Mouse (Mus musculus) neural tube, embryonic 15.5 days (tissue): ENCODE results near the gene Cntd1. TPM values are rescaled to one million over a fixed set of nuclear protein-coding genes. Genes with fewer than 3 reads are reported as not detected.

Source experiments
- ATAC-seq: fragments of 200-750 bp; cut with Nextera tagmentation; 2 replicates; pipeline ENCODE4 v1.8.0; 2017; ENCODE audit warnings: mild to moderate bottlenecking, moderate TSS enrichment, moderate library complexity; ENCODE audit not compliant: low FRiP score
- H3K27ac ChIP-seq: fragments of 300-500 bp; sonication (generic); replicated peaks from 2 replicates; pipeline ENCODE4 v1.5.1; 2015; ENCODE audit warnings: mild to moderate bottlenecking, inconsistent platforms
- H3K27me3 ChIP-seq: fragments of 300-500 bp; sonication (generic); replicated peaks from 2 replicates; pipeline ENCODE4 v1.6.1; 2015; ENCODE audit warnings: inconsistent platforms
- H3K36me3 ChIP-seq: fragments of 300-500 bp; sonication (generic); 2 replicates; pipeline ENCODE4 v1.6.1; 2015; ENCODE audit warnings: inconsistent platforms
- H3K4me1 ChIP-seq: fragments of 300-500 bp; sonication (generic); 2 replicates; pipeline ENCODE4 v1.6.1; 2015; ENCODE audit warnings: inconsistent platforms
- H3K4me2 ChIP-seq: fragments of 300-500 bp; sonication (generic); 2 replicates; pipeline ENCODE4 v1.6.1; 2015; ENCODE audit warnings: inconsistent platforms, mild to moderate bottlenecking, moderate library complexity
- H3K4me3 ChIP-seq: fragments of 300-500 bp; sonication (generic); replicated peaks from 2 replicates; pipeline ENCODE4 v1.5.1; 2015; ENCODE audit warnings: mild to moderate bottlenecking, inconsistent platforms
- H3K9ac ChIP-seq: fragments of 300-500 bp; sonication (generic); replicated peaks from 2 replicates; pipeline ENCODE4 v1.6.1; 2015; ENCODE audit warnings: mild to moderate bottlenecking, inconsistent platforms
- H3K9me3 ChIP-seq: fragments of 300-500 bp; sonication (generic); replicated peaks from 2 replicates; pipeline ENCODE4 v1.6.1; 2016; ENCODE audit warnings: inconsistent platforms
- WGBS: fragments of 180-500 bp; shearing (Covaris S2); methylation state at CpG from one replicate; pipeline ENCODE4 v1.1.7; 2015; ENCODE audit warnings: mixed read lengths; 5-methylcytosine and 5-hydroxymethylcytosine counted together
- polyA plus RNA-seq: library from polyadenylated mRNA; unstranded; fragments of >200 nt; fragmentation: Nextera tagmentation; extraction: Ambion mirVana; gene quantifications from 2 replicates; pipeline ENCODE4 v1.2.1, GENCODE M21; 2015

Cntd1 gene
- polyA plus RNA-seq: 0.77 and 0.80 TPM in 2 replicates

DNA sequence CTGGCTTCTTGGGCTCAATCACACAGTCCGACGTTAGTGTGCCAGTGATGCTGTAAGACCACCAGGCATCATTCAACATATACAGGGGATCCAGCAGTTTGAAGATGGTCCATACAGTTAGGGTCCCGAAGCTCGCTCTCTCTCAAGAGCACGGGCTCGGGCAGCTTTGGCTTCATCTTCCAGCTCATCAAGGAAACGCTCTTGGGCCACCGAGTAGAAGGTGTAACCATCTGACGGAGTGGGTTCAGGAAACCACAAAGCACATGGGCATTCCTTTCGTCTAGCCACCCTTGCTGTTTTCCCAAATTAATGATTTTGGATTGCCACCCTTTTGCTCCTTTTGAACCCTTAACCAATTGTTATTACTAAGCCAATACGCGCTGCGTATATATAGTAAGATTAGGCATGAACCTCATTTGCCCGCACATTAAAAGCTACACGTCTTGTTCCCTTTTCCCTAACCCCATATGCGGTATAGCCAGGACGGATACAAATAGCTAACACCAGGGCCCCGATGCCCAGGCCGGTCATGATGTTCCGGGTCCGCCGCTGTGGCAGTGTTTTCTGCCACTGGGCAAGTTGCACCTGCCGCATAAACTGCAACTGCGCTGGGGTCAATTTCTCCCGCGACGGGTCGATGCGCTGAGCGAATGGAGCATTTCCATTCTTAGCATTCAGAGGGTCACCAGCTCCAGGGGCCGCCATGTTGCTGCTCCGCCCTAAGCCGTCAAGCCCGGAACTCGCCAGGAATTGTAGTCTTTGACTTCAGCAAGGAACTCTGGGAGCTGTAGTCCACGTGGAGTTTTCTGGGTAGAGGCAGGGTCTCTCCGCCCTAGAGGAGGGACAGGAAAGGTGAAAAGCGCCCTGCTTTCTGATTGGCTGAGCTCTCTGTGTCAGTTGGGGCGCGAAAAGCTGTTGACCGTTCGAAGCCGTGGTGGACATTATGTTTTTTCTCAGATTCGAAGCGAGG is at the start of gene Cntd1, which contains the start of gene Coa3:
Cntd1 (plus strand) TSS at position 790 of the 970 bp plus-strand sequence.
Coa3 (minus strand) TSS at position 892 of the 970 bp plus-strand sequence.
- peak within 1 kb of the TSS; percentile 88 for H3K4me2 ChIP-seq
- WGBS: 10% methylated on average over 45 of the region's 45 CpGs
- no peaks in the 10 kb centered on the region for H3K9me3 ChIP-seq
- peak within 1 kb of the TSS; percentile 82 for H3K27ac ChIP-seq
- ATAC-seq: peak; percentile 96
- H3K4me3 ChIP-seq: peak within 1 kb of the TSS; percentile 66
- H3K9ac ChIP-seq: peak within 1 kb of the TSS; percentile 78
- H3K4me1 ChIP-seq: peaks cover 29% of the 10 kb centered on the region
- H3K27me3 ChIP-seq: no peaks in the 10 kb centered on the region; the same call in 1 of the 2 replicates
- H3K36me3 ChIP-seq: no peaks in the 10 kb centered on the region; the same call in 1 of the 2 replicates

- no peak overlapping the region for H3K9ac ChIP-seq
- no peaks in the 10 kb centered on the region; the same call in 1 of the 2 replicates for H3K27me3 ChIP-seq
- H3K9me3 ChIP-seq: no peaks in the 10 kb centered on the region
- no peaks in the 10 kb centered on the region for H3K36me3 ChIP-seq
- peak overlapping the region; percentile 76 for H3K27ac ChIP-seq
- H3K4me1 ChIP-seq: peaks cover 38% of the 10 kb centered on the region
- H3K4me2 ChIP-seq: no peak overlapping the region
- WGBS: 33% methylated on average over 8 of the region's 8 CpGs
- H3K4me3 ChIP-seq: no peak overlapping the region
- no peak for ATAC-seq
Measured at GRCm38 (mm10) chr11:101229361-101229900, 49.4 kb upstream of the Cntd1 start.

GRCm38 (mm10) chr11:101230061-101230511 is 48.7 kb upstream of the Cntd1 start:
- H3K4me2 ChIP-seq: no peak overlapping the region
- H3K36me3 ChIP-seq: no peaks in the 10 kb centered on the region
- peak overlapping the region; percentile 76 for H3K27ac ChIP-seq
- no peaks in the 10 kb centered on the region; the same call in 1 of the 2 replicates for H3K27me3 ChIP-seq
- no peaks in the 10 kb centered on the region for H3K9me3 ChIP-seq
- H3K4me3 ChIP-seq: no peak overlapping the region
- no peak for ATAC-seq
- H3K4me1 ChIP-seq: peaks cover 36% of the 10 kb centered on the region
- WGBS: 33% methylated on average over 2 of the region's 2 CpGs
- no peak overlapping the region for H3K9ac ChIP-seq

GRCm38 (mm10) chr11:101230526-101230925 is 48.3 kb upstream of the Cntd1 start:
- Histone ChIP-seq H3K9ac (no peak overlapping the region), H3K27ac (peak overlapping the region; percentile 76), H3K36me3 (no peaks in the 10 kb centered on the region), H3K9me3 (no peaks in the 10 kb centered on the region), H3K27me3 (no peaks in the 10 kb centered on the region; the same call in 1 of the 2 replicates), H3K4me1 (peaks cover 32% of the 10 kb centered on the region), H3K4me3 (no peak overlapping the region), H3K4me2 (peak overlapping the region; percentile 20)
- WGBS: 20% methylated on average over 5 of the region's 5 CpGs
- no peak for ATAC-seq

DNA sequence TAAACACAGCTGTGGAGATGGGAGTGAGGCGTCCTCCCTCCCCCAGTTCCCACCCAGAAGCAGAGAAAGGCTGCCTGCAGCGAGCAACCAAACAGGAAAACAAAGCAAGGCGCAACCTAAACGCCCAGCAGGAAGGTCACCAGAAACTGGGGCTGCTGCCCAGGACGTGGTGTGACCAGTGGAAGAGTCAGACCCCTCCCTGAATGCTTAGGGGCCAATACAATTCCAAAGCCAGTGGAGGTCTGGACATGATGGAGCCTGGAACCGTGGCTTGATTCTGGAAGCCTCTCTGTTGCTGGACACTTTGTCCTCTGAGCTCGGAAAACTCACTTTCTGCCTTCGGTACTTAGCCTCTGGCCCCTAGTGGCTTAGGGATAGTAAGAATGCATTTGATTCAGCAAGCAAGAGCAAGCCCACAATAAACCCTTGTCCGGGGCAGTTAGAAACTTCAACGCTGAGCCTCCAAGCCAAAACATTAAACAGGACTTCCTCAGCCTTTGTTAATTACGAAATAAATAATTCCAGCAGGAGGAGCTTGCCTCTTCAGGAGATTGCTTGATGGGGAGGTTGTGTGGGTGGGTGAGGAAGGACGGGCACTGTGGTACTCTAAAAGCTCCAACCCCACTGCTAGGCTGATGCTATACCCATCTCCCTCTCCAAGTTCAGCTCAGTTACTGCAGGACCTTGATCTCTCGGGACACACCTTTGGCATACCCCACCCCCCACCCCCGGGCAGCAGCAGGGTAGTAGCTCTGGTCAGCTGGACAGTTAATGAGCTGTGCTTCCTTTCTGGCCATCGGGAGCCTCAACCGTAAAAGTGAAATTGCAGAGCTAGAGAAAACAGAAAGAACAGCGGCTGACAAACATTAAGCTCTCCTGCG is 47.6 kb upstream of the Cntd1 start:
- H3K36me3 ChIP-seq: no peaks in the 10 kb centered on the region
- H3K9ac ChIP-seq: no peak overlapping the region
- H3K4me2 ChIP-seq: peak overlapping the region; percentile 20
- no peak overlapping the region for H3K4me3 ChIP-seq
- H3K9me3 ChIP-seq: no peaks in the 10 kb centered on the region
- no peaks in the 10 kb centered on the region; the same call in 1 of the 2 replicates for H3K27me3 ChIP-seq
- H3K4me1 ChIP-seq: peaks cover 29% of the 10 kb centered on the region
- WGBS: 9% methylated on average over 18 of the region's 18 CpGs
- no peak for ATAC-seq
- peak overlapping the region; percentile 76 for H3K27ac ChIP-seq

- Histone ChIP-seq H3K4me3 (no peak overlapping the region), H3K9me3 (no peaks in the 10 kb centered on the region), H3K4me2 (peak overlapping the region; percentile 20; the same call in 1 of the 2 replicates), H3K27ac (peak overlapping the region; percentile 76), H3K9ac (no peak overlapping the region), H3K27me3 (no peaks in the 10 kb centered on the region; the same call in 1 of the 2 replicates), H3K4me1 (peaks cover 25% of the 10 kb centered on the region), H3K36me3 (no peaks in the 10 kb centered on the region)
- WGBS: 62% methylated on average over 6 of the region's 6 CpGs
- ATAC-seq: no peak
Measured at GRCm38 (mm10) chr11:101232010-101232839, 46.6 kb upstream of the Cntd1 start.

GRCm38 (mm10) chr11:101233240-101233639 is 45.6 kb upstream of the Cntd1 start:
- ATAC-seq: no peak
- Histone ChIP-seq H3K4me3 (no peak overlapping the region), H3K9me3 (no peaks in the 10 kb centered on the region), H3K4me1 (peaks cover 25% of the 10 kb centered on the region), H3K4me2 (no peak overlapping the region), H3K36me3 (no peaks in the 10 kb centered on the region), H3K27ac (no peak overlapping the region), H3K9ac (no peak overlapping the region), H3K27me3 (no peaks in the 10 kb centered on the region; the same call in 1 of the 2 replicates)
- 85% methylated on average over 1 of the region's 1 CpGs for WGBS

DNA sequence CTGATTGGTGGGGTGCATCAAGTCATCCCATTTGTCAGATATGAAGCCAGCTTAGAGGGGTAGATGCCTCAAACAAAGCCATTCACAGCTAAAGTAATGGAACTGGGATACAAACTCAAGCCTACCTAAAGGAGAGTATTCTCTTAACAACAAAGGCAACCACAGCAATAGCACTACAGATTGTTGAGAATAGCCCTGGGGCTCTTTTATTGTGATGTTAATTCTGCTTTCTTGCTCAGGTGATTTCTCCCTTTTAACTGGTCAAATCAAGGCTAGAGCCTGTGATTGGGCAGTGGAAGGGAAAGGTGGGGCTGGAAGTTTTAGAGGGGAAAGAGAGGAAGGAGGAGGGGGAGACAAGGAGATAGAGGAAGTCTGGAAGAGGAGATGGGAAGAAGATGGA is 44.7 kb upstream of the Cntd1 start:
- H3K9me3 ChIP-seq: no peaks in the 10 kb centered on the region
- H3K27me3 ChIP-seq: no peaks in the 10 kb centered on the region
- H3K27ac ChIP-seq: no peak overlapping the region
- H3K4me2 ChIP-seq: no peak overlapping the region
- no peaks in the 10 kb centered on the region for H3K36me3 ChIP-seq
- H3K4me1 ChIP-seq: peaks cover 25% of the 10 kb centered on the region
- H3K9ac ChIP-seq: no peak overlapping the region
- no peak overlapping the region for H3K4me3 ChIP-seq
- no peak for ATAC-seq

DNA sequence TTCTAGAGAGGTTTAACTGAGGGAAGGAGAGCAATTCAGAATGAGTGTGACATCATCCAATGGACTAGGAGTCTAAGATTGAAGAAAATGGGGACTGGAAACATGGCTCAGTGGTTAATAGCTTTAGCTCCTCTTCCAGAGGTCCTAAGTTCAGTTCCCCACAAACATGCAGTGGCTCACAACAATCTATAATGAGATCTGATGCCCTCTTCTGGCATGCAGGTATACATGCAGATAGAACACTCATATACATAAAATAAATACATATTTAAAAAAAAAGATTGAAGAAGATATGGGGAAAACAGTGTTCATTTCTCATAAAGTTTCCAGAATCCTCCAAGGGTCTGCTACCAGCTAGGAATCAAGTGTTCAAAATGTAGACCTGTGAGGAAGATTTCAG is 43.4 kb upstream of the Cntd1 start:
- H3K4me1 ChIP-seq: peaks cover 15% of the 10 kb centered on the region
- H3K27me3 ChIP-seq: no peaks in the 10 kb centered on the region
- H3K4me2 ChIP-seq: no peak overlapping the region
- no peak for ATAC-seq
- H3K4me3 ChIP-seq: no peak overlapping the region
- no peaks in the 10 kb centered on the region for H3K36me3 ChIP-seq
- H3K9ac ChIP-seq: no peak overlapping the region
- H3K9me3 ChIP-seq: no peaks in the 10 kb centered on the region
- H3K27ac ChIP-seq: no peak overlapping the region

DNA sequence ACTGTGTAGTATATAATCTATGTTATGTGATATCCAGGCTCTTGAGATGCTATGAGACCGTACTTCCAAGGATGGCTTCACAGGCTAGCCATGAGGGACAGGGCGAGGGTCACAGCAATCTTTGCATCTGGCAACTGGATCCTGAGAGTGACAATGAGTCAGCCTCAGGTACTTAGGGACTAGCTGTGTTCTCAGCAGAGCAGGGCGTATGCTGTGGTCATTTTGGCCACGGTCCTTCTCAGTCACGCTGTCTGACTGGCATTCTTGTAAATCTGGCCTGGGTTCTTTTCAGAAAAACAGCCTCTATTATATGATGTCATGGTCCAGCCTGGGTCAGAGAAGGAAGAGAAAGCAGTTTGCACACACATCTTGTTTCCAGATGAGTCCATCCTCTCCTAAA is 42.0 kb upstream of the Cntd1 start:
- Histone ChIP-seq H3K4me2 (no peak overlapping the region), H3K4me1 (peaks cover 2% of the 10 kb centered on the region; the same call in 1 of the 2 replicates), H3K9ac (no peak overlapping the region), H3K9me3 (no peaks in the 10 kb centered on the region), H3K4me3 (no peak overlapping the region), H3K36me3 (no peaks in the 10 kb centered on the region), H3K27me3 (no peaks in the 10 kb centered on the region), H3K27ac (no peak overlapping the region)
- no peak for ATAC-seq
- 95% methylated on average over 5 of the region's 5 CpGs for WGBS
